Mouse (Mus musculus): ENCODE results near the gene Kcnn4. TPM values are rescaled to one million over a fixed set of nuclear protein-coding genes. Genes with fewer than 3 reads are reported as not detected.

The Kcnn4 gene
- polyA plus RNA-seq, 1 experiment = 0.59 TPM

GRCm38 (mm10) chr7:24377091-24377865, 7.2 kb downstream of the Kcnn4 start:
- Histone ChIP-seq H3K4me1 (ENCODE audit: control insufficient read depth, insufficient read depth, low read length) (peaks cover 8% of the 10 kb centered on the region), H3K27me3 (ENCODE audit: control insufficient read depth, insufficient read depth, low read length) (no peaks in the 10 kb centered on the region), H3K27ac (ENCODE audit: insufficient read depth, low read length) (no peak overlapping the region), H3K4me3 (replicated peaks; ENCODE audit: insufficient read depth, low read depth, low read length) (peak overlapping the region; percentile 9)
- WGBS = 7% methylated on average over 49 of the region's 49 CpGs
- TF ChIP-seq CTCF (IDR thresholded peaks at IDR 0.05; ENCODE audit: borderline replicate concordance, insufficient read depth, low read depth, low read length) = peak; percentile 26; the same call in 1 of the 2 replicates
- no peak for TF ChIP-seq POLR2A (IDR thresholded peaks at IDR 0.05; ENCODE audit: borderline replicate concordance, insufficient read depth, low read length)
- peak; percentile 48 to 62 for DNase-seq

- WGBS = 61% methylated on average over 10 of the region's 10 CpGs
- DNase-seq = no peak
- H3K27ac ChIP-seq (ENCODE audit: insufficient read depth, low read length) = no peak overlapping the region
- no peak overlapping the region for H3K4me3 ChIP-seq (replicated peaks; ENCODE audit: insufficient read depth, low read depth, low read length)
- H3K27me3 ChIP-seq (ENCODE audit: control insufficient read depth, insufficient read depth, low read length) = no peaks in the 10 kb centered on the region
- H3K4me1 ChIP-seq (ENCODE audit: control insufficient read depth, insufficient read depth, low read length) = peaks cover 7% of the 10 kb centered on the region
- TF ChIP-seq CTCF (IDR thresholded peaks at IDR 0.05; ENCODE audit: borderline replicate concordance, insufficient read depth, low read depth, low read length) (no peak), POLR2A (IDR thresholded peaks at IDR 0.05; ENCODE audit: borderline replicate concordance, insufficient read depth, low read length) (no peak)
These were observed 8.1 kb downstream of the Kcnn4 start for GRCm38 (mm10) chr7:24378049-24378701.

GRCm38 (mm10) chr7:24379934-24380333, 9.9 kb downstream of the Kcnn4 start:
- TF ChIP-seq CTCF (IDR thresholded peaks at IDR 0.05; ENCODE audit: borderline replicate concordance, insufficient read depth, low read depth, low read length) (no peak), POLR2A (IDR thresholded peaks at IDR 0.05; ENCODE audit: borderline replicate concordance, insufficient read depth, low read length) (no peak)

GRCm38 (mm10) chr7:24380370-24380769, 10.3 kb downstream of the Kcnn4 start:
- TF ChIP-seq CTCF (IDR thresholded peaks at IDR 0.05; ENCODE audit: borderline replicate concordance, insufficient read depth, low read depth, low read length) (no peak), POLR2A (IDR thresholded peaks at IDR 0.05; ENCODE audit: borderline replicate concordance, insufficient read depth, low read length) (no peak)
- Histone ChIP-seq H3K27ac (ENCODE audit: insufficient read depth, low read length) (no peak overlapping the region), H3K4me1 (ENCODE audit: control insufficient read depth, insufficient read depth, low read length) (0 out of 2 replicates have a peak, but pooled peaks cover 5% of the 10 kb centered on the region), H3K27me3 (ENCODE audit: control insufficient read depth, insufficient read depth, low read length) (no peaks in the 10 kb centered on the region), H3K4me3 (replicated peaks; ENCODE audit: insufficient read depth, low read depth, low read length) (no peak overlapping the region)
- 71% methylated on average over 2 of the region's 2 CpGs for WGBS
- no peak for DNase-seq

More at GRCm38 (mm10) chr7:24379934-24380333, 9.9 kb downstream of the Kcnn4 start:
- Histone ChIP-seq H3K27me3 (ENCODE audit: control insufficient read depth, insufficient read depth, low read length) (no peaks in the 10 kb centered on the region), H3K4me3 (replicated peaks; ENCODE audit: insufficient read depth, low read depth, low read length) (no peak overlapping the region), H3K27ac (ENCODE audit: insufficient read depth, low read length) (no peak overlapping the region), H3K4me1 (ENCODE audit: control insufficient read depth, insufficient read depth, low read length) (0 out of 2 replicates have a peak, but pooled peaks cover 5% of the 10 kb centered on the region)
- WGBS = 76% methylated on average over 7 of the region's 7 CpGs
- no peak for DNase-seq

GRCm38 (mm10) chr7:24382730-24383372, 12.8 kb downstream of the Kcnn4 start:
- WGBS = 85% methylated on average over 16 of the region's 16 CpGs
- Histone ChIP-seq H3K4me1 (ENCODE audit: control insufficient read depth, insufficient read depth, low read length) (0 out of 2 replicates have a peak, but pooled peaks cover 2% of the 10 kb centered on the region), H3K27ac (ENCODE audit: insufficient read depth, low read length) (no peak overlapping the region), H3K27me3 (ENCODE audit: control insufficient read depth, insufficient read depth, low read length) (no peaks in the 10 kb centered on the region), H3K4me3 (replicated peaks; ENCODE audit: insufficient read depth, low read depth, low read length) (no peak overlapping the region)
- no peak for TF ChIP-seq CTCF (IDR thresholded peaks at IDR 0.05; ENCODE audit: borderline replicate concordance, insufficient read depth, low read depth, low read length)
- TF ChIP-seq POLR2A (IDR thresholded peaks at IDR 0.05; ENCODE audit: borderline replicate concordance, insufficient read depth, low read length) = no peak
- no peak for DNase-seq

GRCm38 (mm10) chr7:24384070-24384469, 14.0 kb downstream of the Kcnn4 start:
- Histone ChIP-seq H3K27ac (ENCODE audit: insufficient read depth, low read length) (no peak overlapping the region), H3K27me3 (ENCODE audit: control insufficient read depth, insufficient read depth, low read length) (no peaks in the 10 kb centered on the region), H3K4me1 (ENCODE audit: control insufficient read depth, insufficient read depth, low read length) (0 out of 2 replicates have a peak, but pooled peaks cover 2% of the 10 kb centered on the region), H3K4me3 (replicated peaks; ENCODE audit: insufficient read depth, low read depth, low read length) (no peak overlapping the region)
- no peak for TF ChIP-seq CTCF (IDR thresholded peaks at IDR 0.05; ENCODE audit: borderline replicate concordance, insufficient read depth, low read depth, low read length)
- no peak for TF ChIP-seq POLR2A (IDR thresholded peaks at IDR 0.05; ENCODE audit: borderline replicate concordance, insufficient read depth, low read length)
- WGBS = 65% methylated on average over 6 of the region's 6 CpGs
- DNase-seq = no peak

- Histone ChIP-seq H3K4me3 (replicated peaks; ENCODE audit: insufficient read depth, low read depth, low read length) (peak overlapping the region; percentile 54), H3K27me3 (ENCODE audit: control insufficient read depth, insufficient read depth, low read length) (no peaks in the 10 kb centered on the region), H3K27ac (ENCODE audit: insufficient read depth, low read length) (no peak overlapping the region), H3K4me1 (ENCODE audit: control insufficient read depth, insufficient read depth, low read length) (0 out of 2 replicates have a peak, but pooled peaks cover 2% of the 10 kb centered on the region)
- DNase-seq = peak; percentile 56 to 80
- TF ChIP-seq POLR2A (IDR thresholded peaks at IDR 0.05; ENCODE audit: borderline replicate concordance, insufficient read depth, low read length) = no peak
- TF ChIP-seq CTCF (IDR thresholded peaks at IDR 0.05; ENCODE audit: borderline replicate concordance, insufficient read depth, low read depth, low read length) = peak; percentile 86
- WGBS = 3% methylated on average over 11 of the region's 11 CpGs
These were observed 14.8 kb downstream of the Kcnn4 start for GRCm38 (mm10) chr7:24384827-24385226.

All from cerebellum, adult 2 months (tissue).